Mouse (Mus musculus): ENCODE results near the gene Rpl27. TPM values are rescaled to one million over a fixed set of nuclear protein-coding genes. Genes with fewer than 3 reads are reported as not detected.
A peak's percentile ranks its signal among the peaks of the same experiment; 100 is the strongest.
"Not testable (repeated sequence)": the region's sequence is repeated elsewhere in the genome, so short reads cannot be mapped to it uniquely, and the experiment has no call there.

The Rpl27 gene
- polyA plus RNA-seq, 1 experiment from 2014 or later, result 315 TPM

DNA sequence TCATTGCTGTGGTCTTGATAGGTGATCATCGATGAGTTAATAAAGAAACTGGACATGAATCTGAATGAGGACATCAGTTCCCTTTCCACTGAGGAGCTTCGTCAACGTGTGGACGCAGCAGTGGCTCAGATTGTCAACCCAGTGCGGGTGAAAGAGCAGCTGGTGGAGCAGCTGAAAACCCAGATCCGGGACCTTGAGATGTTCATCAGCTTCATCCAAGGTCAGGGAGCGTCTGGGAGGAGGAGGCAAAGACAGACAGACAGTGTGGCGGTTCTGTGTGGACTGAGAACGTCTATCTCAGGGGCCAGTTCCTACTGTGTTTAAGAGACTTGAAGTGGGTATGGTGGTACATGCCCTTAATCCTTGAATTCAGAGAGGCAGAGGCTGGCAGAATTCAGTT lies 10.8 kb upstream of the Rpl27 start:
- H3K9me3 ChIP-seq, result no peaks in the 10 kb centered on the region
- no peak for ATAC-seq (ENCODE audit: low read depth)
- no peak overlapping the region for H3K4me2 ChIP-seq
- H3K9ac ChIP-seq, result no peak overlapping the region
- peaks cover 14% of the 10 kb centered on the region for H3K4me1 ChIP-seq (replicated peaks)
- no peak overlapping the region for H3K27ac ChIP-seq (replicated peaks)
- 94% methylated on average over 9 of the region's 9 CpGs for WGBS
- H3K27me3 ChIP-seq, result no peaks in the 10 kb centered on the region
- peaks cover 72% of the 10 kb centered on the region for H3K36me3 ChIP-seq
- H3K4me3 ChIP-seq, result no peak overlapping the region

DNA sequence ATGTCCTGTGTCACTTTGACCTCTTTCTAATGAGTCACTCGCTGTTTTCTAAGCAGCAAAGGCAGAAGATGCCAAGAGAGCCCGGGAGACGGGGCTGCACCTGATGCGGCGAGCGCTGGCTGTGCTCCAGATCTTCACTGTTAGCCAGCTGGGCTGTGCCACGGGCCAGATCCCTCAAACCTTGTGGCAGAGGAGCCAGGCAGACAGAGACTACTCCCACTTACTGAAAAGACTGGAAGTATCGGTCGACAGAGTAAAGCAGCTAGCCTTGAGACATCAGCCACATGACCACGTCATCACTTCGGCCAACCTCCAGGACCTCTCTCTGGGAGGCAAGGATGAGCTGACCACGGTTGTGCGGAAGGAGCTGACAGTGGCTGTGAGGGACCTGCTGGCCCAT lies 8.7 kb upstream of the Rpl27 start:
- no peaks in the 10 kb centered on the region for H3K9me3 ChIP-seq
- H3K9ac ChIP-seq, result no peak overlapping the region
- no peak overlapping the region for H3K27ac ChIP-seq (replicated peaks)
- WGBS, result 88% methylated on average over 13 of the region's 13 CpGs
- H3K27me3 ChIP-seq, result no peaks in the 10 kb centered on the region
- H3K4me1 ChIP-seq (replicated peaks), result no peaks in the 10 kb centered on the region
- H3K4me3 ChIP-seq, result no peak overlapping the region
- H3K36me3 ChIP-seq, result peaks cover 72% of the 10 kb centered on the region
- no peak overlapping the region for H3K4me2 ChIP-seq
- ATAC-seq (ENCODE audit: low read depth), result no peak

DNA sequence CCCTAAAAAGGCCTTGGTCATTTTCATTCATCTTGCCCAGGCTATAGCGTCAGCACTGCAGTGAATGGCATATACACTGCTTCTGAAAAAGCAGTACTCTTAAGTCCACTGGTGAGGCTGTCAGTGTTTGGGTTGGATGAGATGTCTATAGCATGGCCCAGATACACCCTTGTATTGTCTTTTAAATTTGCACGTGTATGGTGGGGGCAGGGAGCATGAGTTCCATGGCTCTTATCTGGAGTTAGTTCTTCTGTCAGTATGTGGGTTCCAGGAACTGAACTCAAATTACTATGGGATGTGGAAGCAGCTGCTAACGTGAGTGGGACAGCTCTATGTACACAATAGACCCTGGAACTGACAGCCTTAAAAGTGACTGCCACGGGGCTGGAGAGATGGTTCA lies 6.3 kb upstream of the Rpl27 start:
- Histone ChIP-seq H3K4me2 (no peak overlapping the region), H3K27me3 (no peaks in the 10 kb centered on the region), H3K4me3 (no peak overlapping the region), H3K9ac (no peak overlapping the region), H3K27ac (replicated peaks) (no peak overlapping the region), H3K36me3 (peaks cover 51% of the 10 kb centered on the region), H3K4me1 (replicated peaks) (no peaks in the 10 kb centered on the region), H3K9me3 (no peaks in the 10 kb centered on the region)
- WGBS, result 83% methylated on average over 4 of the region's 4 CpGs
- ATAC-seq (ENCODE audit: low read depth), result no peak

- no peak overlapping the region for H3K9ac ChIP-seq
- ATAC-seq (ENCODE audit: low read depth), result no peak
- H3K4me2 ChIP-seq, result no peak overlapping the region
- peaks cover 40% of the 10 kb centered on the region for H3K36me3 ChIP-seq
- no peaks in the 10 kb centered on the region for H3K27me3 ChIP-seq
- 34% methylated on average over 4 of the region's 4 CpGs for WGBS
- H3K4me3 ChIP-seq, result no peak overlapping the region
- no peaks in the 10 kb centered on the region for H3K4me1 ChIP-seq (replicated peaks)
- H3K9me3 ChIP-seq, result no peaks in the 10 kb centered on the region
- no peak overlapping the region for H3K27ac ChIP-seq (replicated peaks)
Observed at GRCm38 (mm10) chr11:101436916-101437315, 5.2 kb upstream of the Rpl27 start.

- WGBS, result 58% methylated on average over 3 of the region's 3 CpGs
- not testable (repeated sequence) for H3K9ac ChIP-seq; H3K4me2 ChIP-seq; H3K9me3 ChIP-seq; H3K4me3 ChIP-seq; H3K27me3 ChIP-seq; H3K27ac ChIP-seq (replicated peaks); ATAC-seq (ENCODE audit: low read depth); H3K4me1 ChIP-seq (replicated peaks)
- H3K36me3 ChIP-seq, result peaks cover 30% of the 10 kb centered on the region
Observed at GRCm38 (mm10) chr11:101438006-101438405, 4.1 kb upstream of the Rpl27 start.

DNA sequence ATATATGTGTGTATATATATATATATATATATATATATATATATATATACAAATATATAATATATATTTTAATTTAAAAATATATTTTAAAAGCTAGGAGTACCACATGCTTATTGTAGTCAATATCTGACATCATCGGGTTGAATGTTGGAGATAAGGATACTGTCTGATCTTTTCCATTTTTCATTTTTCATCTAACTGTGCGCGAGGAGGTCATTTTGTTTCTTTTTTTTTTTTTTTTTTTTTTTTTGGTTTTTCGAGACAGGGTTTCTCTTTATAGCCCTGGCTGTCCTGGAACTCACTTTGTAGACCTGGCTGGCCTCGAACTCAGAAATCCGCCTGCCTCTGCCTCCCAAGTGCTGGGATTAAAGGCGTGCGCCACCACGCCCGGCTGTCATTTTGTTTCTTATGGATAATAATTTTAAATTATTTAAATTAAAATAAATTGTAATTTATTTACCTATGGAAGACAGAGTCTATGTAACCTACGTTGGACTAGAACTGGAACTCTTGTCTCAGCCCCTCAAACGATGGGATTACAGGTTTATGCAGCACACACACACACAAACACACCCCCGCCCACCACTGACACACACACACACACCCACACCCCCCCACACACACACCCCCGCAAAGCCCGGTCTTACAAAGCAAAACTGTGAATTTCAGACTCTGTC lies 510 bp upstream of the Rpl27 start:
- ATAC-seq (ENCODE audit: low read depth), result not testable (repeated sequence)

DNA sequence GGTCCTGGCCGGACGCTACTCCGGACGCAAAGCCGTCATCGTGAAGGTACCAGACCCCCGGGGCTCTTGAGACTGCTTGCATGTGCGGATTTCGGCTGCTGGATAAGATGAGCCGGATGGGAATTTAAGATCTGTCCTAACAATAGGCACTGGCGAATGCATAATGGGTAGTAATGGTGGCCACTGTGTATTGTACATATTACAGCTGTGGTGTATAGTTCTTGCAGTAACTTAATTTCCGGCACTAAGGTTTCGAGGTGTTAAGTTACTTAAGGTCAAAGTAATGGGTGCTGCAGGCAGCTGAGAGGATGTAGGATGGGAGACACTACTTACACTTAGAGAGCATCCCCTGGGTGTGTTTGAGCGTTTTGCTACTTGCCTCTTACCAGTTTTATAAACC lies 662 bp downstream of the Rpl27 start:
- Histone ChIP-seq H3K4me3 (peak overlapping the region; percentile 84), H3K36me3 (peaks cover 33% of the 10 kb centered on the region), H3K9ac (peak overlapping the region; percentile 95), H3K27me3 (no peaks in the 10 kb centered on the region), H3K9me3 (no peaks in the 10 kb centered on the region), H3K27ac (replicated peaks) (peak overlapping the region; percentile 93), H3K4me1 (replicated peaks) (peaks cover 22% of the 10 kb centered on the region), H3K4me2 (peak overlapping the region; percentile 90)
- ATAC-seq (ENCODE audit: low read depth), result peak; percentile 13
- 2% methylated on average over 14 of the region's 14 CpGs for WGBS

More for the DNA sequence above, 510 bp upstream of the Rpl27 start:
- H3K27me3 ChIP-seq; H3K9me3 ChIP-seq; H3K27ac ChIP-seq (replicated peaks); H3K9ac ChIP-seq: not testable (repeated sequence)
- Histone ChIP-seq H3K36me3 (peaks cover 29% of the 10 kb centered on the region), H3K4me2 (peak overlapping the region; percentile 45), H3K4me3 (peak overlapping the region; percentile 84), H3K4me1 (replicated peaks) (peaks cover 22% of the 10 kb centered on the region)
- 40% methylated on average over 15 of the region's 15 CpGs for WGBS

- H3K27me3 ChIP-seq, result no peaks in the 10 kb centered on the region
- no peak overlapping the region for H3K4me3 ChIP-seq
Observed at GRCm38 (mm10) chr11:101446319-101446718, 4.2 kb downstream of the Rpl27 start.

GRCm38 (mm10) chr11:101446860-101447259 lies 4.8 kb downstream of the Rpl27 start:
- not testable (repeated sequence) for H3K27ac ChIP-seq (replicated peaks); ATAC-seq (ENCODE audit: low read depth); H3K9me3 ChIP-seq; H3K4me3 ChIP-seq; H3K4me2 ChIP-seq; H3K27me3 ChIP-seq; H3K9ac ChIP-seq
- Histone ChIP-seq H3K4me1 (replicated peaks) (peaks cover 22% of the 10 kb centered on the region), H3K36me3 (peaks cover 33% of the 10 kb centered on the region)
- 89% methylated on average over 7 of the region's 8 CpGs for WGBS

More at GRCm38 (mm10) chr11:101446319-101446718, 4.2 kb downstream of the Rpl27 start:
- no peak overlapping the region for H3K4me2 ChIP-seq
- H3K9ac ChIP-seq, result no peak overlapping the region
- no peak for ATAC-seq (ENCODE audit: low read depth)
- H3K9me3 ChIP-seq, result no peaks in the 10 kb centered on the region
- WGBS, result 79% methylated on average over 1 of the region's 1 CpGs
- H3K27ac ChIP-seq (replicated peaks), result no peak overlapping the region
- peaks cover 22% of the 10 kb centered on the region for H3K4me1 ChIP-seq (replicated peaks)
- peaks cover 33% of the 10 kb centered on the region for H3K36me3 ChIP-seq

- no peak overlapping the region for H3K4me2 ChIP-seq
- no peaks in the 10 kb centered on the region for H3K27me3 ChIP-seq
- 89% methylated on average over 5 of the region's 5 CpGs for WGBS
- no peak overlapping the region for H3K4me3 ChIP-seq
- ATAC-seq (ENCODE audit: low read depth), result no peak
- H3K9ac ChIP-seq, result no peak overlapping the region
- peaks cover 33% of the 10 kb centered on the region for H3K36me3 ChIP-seq
- H3K27ac ChIP-seq (replicated peaks), result no peak overlapping the region
- peaks cover 22% of the 10 kb centered on the region for H3K4me1 ChIP-seq (replicated peaks)
- H3K9me3 ChIP-seq, result no peaks in the 10 kb centered on the region
Observed at GRCm38 (mm10) chr11:101447786-101448185, 5.7 kb downstream of the Rpl27 start.

GRCm38 (mm10) chr11:101448274-101448746 lies 6.2 kb downstream of the Rpl27 start, which contains the start of gene Ifi35:
TSS of gene Ifi35 (plus strand) at chr11:101448407.
- no peak within 1 kb of the TSS for H3K27ac ChIP-seq (replicated peaks)
- H3K36me3 ChIP-seq, result peaks cover 32% of the 10 kb centered on the region
- ATAC-seq (ENCODE audit: low read depth), result no peak

GRCm38 (mm10) chr11:101448899-101449298 lies 6.8 kb downstream of the Rpl27 start:
- H3K4me3 ChIP-seq, result no peak overlapping the region
- H3K36me3 ChIP-seq, result peaks cover 26% of the 10 kb centered on the region
- peak overlapping the region; percentile 13 for H3K4me2 ChIP-seq
- H3K9ac ChIP-seq, result no peak overlapping the region
- H3K9me3 ChIP-seq, result no peaks in the 10 kb centered on the region
- peaks cover 12% of the 10 kb centered on the region for H3K4me1 ChIP-seq (replicated peaks)
- 85% methylated on average over 4 of the region's 4 CpGs for WGBS
- H3K27ac ChIP-seq (replicated peaks), result no peak overlapping the region
- no peak for ATAC-seq (ENCODE audit: low read depth)
- H3K27me3 ChIP-seq, result no peaks in the 10 kb centered on the region

More at GRCm38 (mm10) chr11:101448274-101448746, 6.2 kb downstream of the Rpl27 start, which contains the start of gene Ifi35:
- Histone ChIP-seq H3K4me1 (replicated peaks) (peaks cover 18% of the 10 kb centered on the region), H3K9ac (no peak within 1 kb of the TSS), H3K4me2 (peak within 1 kb of the TSS; percentile 13), H3K27me3 (no peaks in the 10 kb centered on the region), H3K4me3 (peak within 1 kb of the TSS; percentile 8), H3K9me3 (no peaks in the 10 kb centered on the region)
- WGBS, result 39% methylated on average over 10 of the region's 10 CpGs

GRCm38 (mm10) chr11:101449596-101449995 lies 7.5 kb downstream of the Rpl27 start:
- not testable (repeated sequence) for H3K4me2 ChIP-seq

More at GRCm38 (mm10) chr11:101449596-101449995, 7.5 kb downstream of the Rpl27 start:
- peaks cover 19% of the 10 kb centered on the region for H3K36me3 ChIP-seq
- H3K4me1 ChIP-seq (replicated peaks); H3K4me3 ChIP-seq; H3K9me3 ChIP-seq; H3K27me3 ChIP-seq; H3K9ac ChIP-seq; ATAC-seq (ENCODE audit: low read depth); H3K27ac ChIP-seq (replicated peaks): not testable (repeated sequence)
- 91% methylated on average over 4 of the region's 4 CpGs for WGBS

Measured in neural tube, embryonic 13.5 days (tissue).